Mouse (Mus musculus) kidney, postnatal 0 days (tissue): ENCODE data around the gene Otulin. TPM values are rescaled to one million over a fixed set of nuclear protein-coding genes. Genes with fewer than 3 reads are reported as not detected.

Source experiments
- ATAC-seq: fragments of 200-750 bp; cut with Nextera tagmentation; replicated peaks from 2 replicates; pipeline ENCODE4 v1.8.0; 2017; ENCODE audit warnings: low read depth, moderate number of reproducible peaks, moderate TSS enrichment, moderate library complexity; ENCODE audit not compliant: low FRiP score
- DNase-seq: peaks from one replicate; pipeline ENCODE4 v3.0.0-alpha.2; 2016; ENCODE audit warnings: low spot score
- H3K27ac ChIP-seq: fragments of 300-500 bp; sonication (generic); 2 replicates; pipeline ENCODE4 v1.5.1; 2014; ENCODE audit warnings: mild to moderate bottlenecking
- H3K27me3 ChIP-seq: fragments of 300-500 bp; sonication (generic); 2 replicates; pipeline ENCODE4 v1.6.1; 2014; ENCODE audit warnings: low read length, mixed read lengths; ENCODE audit not compliant: insufficient read depth
- H3K36me3 ChIP-seq: fragments of 300-500 bp; sonication (generic); 2 replicates; pipeline ENCODE4 v1.6.1; 2014; ENCODE audit warnings: low read length, mixed read lengths; ENCODE audit not compliant: insufficient read depth
- H3K4me1 ChIP-seq: fragments of 300-500 bp; sonication (generic); replicated peaks from 2 replicates; pipeline ENCODE4 v1.6.1; 2014; ENCODE audit warnings: antibody characterized with exemption, low read length, mixed read lengths; ENCODE audit not compliant: insufficient read depth
- H3K4me2 ChIP-seq: fragments of 300-500 bp; sonication (generic); 2 replicates; pipeline ENCODE4 v1.6.1; 2014; ENCODE audit warnings: mild to moderate bottlenecking, low read length, moderate library complexity, mixed read lengths
- H3K4me3 ChIP-seq: fragments of 300-500 bp; sonication (generic); replicated peaks from 2 replicates; pipeline ENCODE4 v1.5.1; 2014; ENCODE audit warnings: low read depth, low read length
- H3K9ac ChIP-seq: fragments of 300-500 bp; sonication (generic); 2 replicates; pipeline ENCODE4 v1.6.1; 2014; ENCODE audit warnings: low read depth, low read length
- H3K9me3 ChIP-seq: fragments of 300-500 bp; sonication (generic); replicated peaks from 2 replicates; pipeline ENCODE4 v1.6.1; 2016; ENCODE audit warnings: low read length, inconsistent platforms, mixed read lengths
- CTCF ChIP-seq: IDR thresholded peaks from 2 replicates; pipeline ENCODE4 v1.5.1; 2016; ENCODE audit warnings: antibody characterized with exemption, low read depth, mild to moderate bottlenecking, moderate library complexity
- WGBS: fragments of 180-500 bp; shearing (Covaris S2); extraction: QIAGEN DNeasy Blood & Tissue Kit; methylation state at CpG from one replicate; pipeline ENCODE4 v1.1.7; 2014; 5-methylcytosine and 5-hydroxymethylcytosine counted together
- microRNA-seq: library from miRNA; unstranded; fragments of <30 nt; microRNA quantifications from one replicate; pipeline ENCODE4, GENCODE M21; 2016
- polyA plus RNA-seq: library from polyadenylated mRNA; unstranded; fragments of >200 nt; fragmentation: Nextera tagmentation; extraction: Ambion mirVana; gene quantifications from 2 replicates; pipeline ENCODE4 v1.2.1, GENCODE M21; 2015

The Otulin gene
- polyA plus RNA-seq, 1 experiment from 2014 or later: 41.1 TPM

- DNase-seq (no peak), ATAC-seq (no peak)
- no peaks in the 10 kb centered on the region for H3K4me1 ChIP-seq
- H3K27me3 ChIP-seq: no peaks in the 10 kb centered on the region
- no peak overlapping the region for H3K27ac ChIP-seq
- H3K9me3 ChIP-seq: no peaks in the 10 kb centered on the region
- WGBS: 80% methylated on average over 1 of the region's 1 CpGs
- H3K36me3 ChIP-seq: no peaks in the 10 kb centered on the region
- TF ChIP-seq CTCF: no peak
- no peak overlapping the region for H3K9ac ChIP-seq
- no peak overlapping the region for H3K4me2 ChIP-seq
- H3K4me3 ChIP-seq: no peak overlapping the region
These were observed 137.8 kb downstream of the Otulin start for GRCm38 (mm10) chr15:27492734-27493133.

Small RNA genes within 50 kb of the gene (microRNA-seq; reads per million reads assigned to microRNA genes)
- not detected for gene Mir7117

Other genes with a start within 250 kb of the Otulin start
- gene Ank, start 164.0 kb downstream of the Otulin start, polyA plus RNA-seq: 10.0 and 11.0 TPM in 2 replicates
- gene Otulinl, start 50.9 kb upstream of the Otulin start, polyA plus RNA-seq: 27.2 and 28.4 TPM in 2 replicates